Mouse (Mus musculus) urinary bladder, adult 2 months (tissue): ENCODE measurements around the gene Zfp764. TPM values are rescaled to one million over a fixed set of nuclear protein-coding genes. Genes with fewer than 3 reads are reported as not detected.
"Not testable (repeated sequence)": the region's sequence is repeated elsewhere in the genome, so short reads cannot be mapped to it uniquely, and the experiment has no call there.

Source experiments
- DNase-seq: peaks from one replicate; pipeline ENCODE4 v3.0.0; 2022; ENCODE audit warnings: low spot score
- polyA plus RNA-seq: library from polyadenylated mRNA; depleted of rRNA; stranded (reverse); fragments of >200 nt; gene quantifications from 2 replicates; pipeline ENCODE4 v1.2.3, GENCODE M21; 2012; rRNA removed

Zfp764 gene
- 7.8 and 9.7 TPM in 2 replicates for polyA plus RNA-seq

GRCm38 (mm10) chr7:127406002-127406987 lies at the start of gene Zfp764:
Gene Zfp764, minus strand, starts transcription at chr7:127406822.
- DNase-seq: peak; percentile 61

DNA sequence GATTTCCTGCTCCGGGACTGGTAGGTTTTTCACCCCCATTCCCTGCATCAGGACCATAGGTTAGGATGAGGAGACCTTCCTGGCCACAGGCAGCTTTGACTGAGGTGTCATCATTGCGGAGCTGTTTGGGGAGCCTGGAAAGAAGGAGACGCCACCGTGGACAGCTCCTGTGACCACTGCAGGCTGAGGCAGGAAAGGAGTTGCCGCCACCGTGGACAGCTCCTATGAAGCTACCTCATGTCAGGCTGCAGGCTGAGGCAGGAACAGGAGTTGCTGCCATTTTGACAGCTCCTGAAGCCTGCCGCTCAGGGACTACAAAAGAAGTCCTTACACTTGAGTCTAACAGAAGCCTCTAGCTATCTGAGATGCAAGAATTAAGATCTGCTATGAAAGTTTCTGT lies 48.3 kb upstream of the Zfp764 start:
- DNase-seq: no peak

GRCm38 (mm10) chr7:127453056-127453455 lies 46.4 kb upstream of the Zfp764 start:
- no peak for DNase-seq

DNA sequence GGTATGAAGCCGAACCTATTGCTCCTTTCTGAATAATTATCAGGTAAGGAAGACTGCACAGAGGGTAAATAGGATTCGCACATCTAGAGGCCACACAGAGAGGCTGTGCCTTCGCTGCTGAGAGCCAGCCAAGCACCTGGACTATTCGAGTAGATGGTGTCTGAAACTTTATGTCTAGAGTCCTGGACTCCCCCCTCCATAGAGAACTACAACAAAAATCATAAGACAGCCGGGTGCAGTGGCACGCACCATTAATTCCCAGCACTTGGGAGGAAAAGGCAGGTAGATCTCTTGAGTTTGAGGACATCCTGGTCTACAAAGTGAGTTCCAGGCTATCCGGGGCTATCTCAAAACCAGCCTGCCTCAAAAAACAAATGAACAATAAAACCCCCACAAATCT lies 43.3 kb upstream of the Zfp764 start:
- DNase-seq: no peak

DNA sequence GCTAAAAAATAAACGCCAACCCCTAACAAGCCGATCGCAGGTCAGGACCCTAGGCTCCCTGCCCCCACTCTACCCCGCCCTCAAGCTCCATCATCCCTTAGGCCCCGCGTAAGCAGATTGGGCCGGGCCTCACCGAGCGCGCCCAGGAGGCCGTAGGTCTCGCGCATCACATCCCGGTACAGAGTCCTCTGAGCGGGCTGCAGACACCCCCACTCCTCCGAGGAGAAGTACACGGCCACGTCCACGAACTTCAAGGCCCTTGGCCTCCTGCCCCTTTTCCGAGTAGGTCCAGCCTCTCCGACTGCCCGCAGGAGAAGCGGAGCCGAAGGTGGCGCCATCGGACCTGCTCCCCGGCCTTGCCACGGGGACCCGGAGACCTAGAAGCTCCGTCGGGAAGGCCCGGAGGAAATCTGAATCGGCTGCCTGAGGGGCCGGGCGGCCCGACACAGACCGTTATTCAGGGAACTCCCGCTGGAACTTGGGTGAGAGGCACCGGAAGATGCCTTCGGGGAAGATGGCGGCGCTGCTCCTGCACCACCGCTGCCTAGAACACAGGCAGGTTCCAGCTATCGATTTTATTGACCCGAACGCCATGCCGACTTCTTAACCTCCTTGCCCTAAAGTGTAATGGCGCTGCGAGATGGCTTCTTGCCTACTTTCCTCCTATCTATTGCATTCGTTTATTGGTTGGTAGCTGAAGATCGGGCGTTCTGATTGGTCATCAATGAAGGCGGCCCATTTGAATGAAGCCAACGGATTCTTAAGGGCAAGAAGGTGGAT lies 42.1 kb upstream of the Zfp764 start, which contains the start of gene Zfp689:
Gene Zfp689, minus strand, starts transcription at position 638 of the 780 bp plus-strand sequence.
- DNase-seq: peak; percentile 76

GRCm38 (mm10) chr7:127443976-127444375 lies 37.4 kb upstream of the Zfp764 start:
- no peak for DNase-seq

- no peak for DNase-seq
Observed at GRCm38 (mm10) chr7:127437724-127438123, 31.1 kb upstream of the Zfp764 start.

DNA sequence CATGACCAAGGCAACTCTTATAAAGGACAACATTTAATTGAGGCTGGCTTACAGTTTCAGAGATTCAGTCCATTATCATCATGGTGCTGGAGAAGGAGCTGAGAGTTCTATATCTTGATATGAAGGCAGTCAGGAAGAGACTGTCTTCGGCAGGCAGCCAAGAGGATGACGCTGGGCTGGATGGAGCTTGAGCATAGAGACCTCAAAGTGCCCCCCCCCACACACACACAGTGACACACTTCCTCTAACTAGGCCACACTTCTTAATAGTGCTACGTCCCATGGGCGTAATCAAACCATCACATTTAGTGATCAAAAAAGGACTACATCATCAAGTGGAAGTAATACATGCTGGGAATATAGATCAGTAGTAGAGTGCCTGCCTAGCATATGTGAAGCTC lies 28.6 kb upstream of the Zfp764 start:
- no peak for DNase-seq

- DNase-seq: no peak
Observed at GRCm38 (mm10) chr7:127426354-127426753, 19.7 kb upstream of the Zfp764 start.

DNA sequence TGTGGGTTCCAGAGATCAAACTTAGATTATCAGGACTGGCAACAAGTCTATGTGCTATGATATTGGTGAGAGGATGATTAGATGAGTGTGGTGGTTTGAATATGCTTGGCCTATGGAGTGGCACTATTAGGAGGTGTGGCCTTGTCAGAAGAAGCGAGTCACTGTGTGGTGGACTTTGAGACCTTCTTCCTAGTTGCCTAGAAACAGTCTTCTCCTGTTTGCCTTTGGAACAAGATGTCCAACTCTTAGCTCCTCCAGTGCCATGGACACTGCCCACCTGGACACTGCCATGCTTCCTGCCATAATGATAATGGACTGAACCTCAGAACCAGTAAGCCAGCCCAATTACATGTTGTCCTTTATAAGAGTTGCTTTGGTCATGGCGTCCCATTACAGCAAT lies 19.3 kb upstream of the Zfp764 start:
- DNase-seq: no peak

- DNase-seq: no peak
Observed at GRCm38 (mm10) chr7:127425291-127425690, 18.7 kb upstream of the Zfp764 start.

- no peak for DNase-seq
Observed at GRCm38 (mm10) chr7:127422247-127422646, 15.6 kb upstream of the Zfp764 start.

DNA sequence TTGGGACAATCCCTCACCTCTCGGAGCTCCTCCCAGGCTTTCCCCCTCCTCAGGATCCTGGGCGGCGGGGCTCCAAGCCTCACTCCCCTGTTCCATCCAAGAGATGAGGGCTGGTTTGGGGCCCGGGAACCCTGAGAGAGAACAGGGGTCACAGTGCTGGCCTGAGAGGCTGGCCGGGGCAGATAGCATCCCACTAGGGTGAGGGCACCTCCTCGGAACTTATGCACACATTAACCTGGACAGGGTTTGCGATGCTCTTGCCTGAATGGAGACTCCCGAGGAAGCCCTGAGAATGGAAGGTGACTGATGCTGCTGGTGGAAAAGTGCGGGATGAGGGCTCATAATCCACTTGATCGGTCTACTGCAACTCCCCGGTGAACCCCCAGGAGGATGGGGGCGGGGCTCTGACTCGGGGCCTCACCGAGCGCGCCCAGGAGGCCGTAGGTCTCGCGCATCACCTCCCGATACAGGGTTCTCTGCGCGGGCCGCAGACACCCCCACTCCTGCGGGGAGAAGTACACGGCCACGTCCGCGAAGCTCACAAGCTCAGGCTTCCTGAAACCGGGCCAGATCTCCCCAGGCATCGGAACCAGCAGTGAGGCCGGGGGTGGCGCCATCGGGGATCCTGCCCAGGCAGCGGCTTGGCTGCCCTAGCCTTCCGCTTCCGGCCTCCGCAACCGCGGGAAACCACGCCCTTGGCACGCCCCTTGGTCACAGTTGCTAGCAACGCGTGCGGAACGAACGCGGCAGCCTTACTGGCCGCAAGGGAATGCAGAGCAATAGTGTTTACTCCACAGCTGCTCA lies 15.0 kb upstream of the Zfp764 start, which contains the start of gene Zfp688:
Gene Zfp688, minus strand, starts transcription at position 681 of the 804 bp plus-strand sequence.
- DNase-seq: peak; percentile 90

GRCm38 (mm10) chr7:127411418-127411817 lies 4.8 kb upstream of the Zfp764 start:
- DNase-seq: no peak

DNA sequence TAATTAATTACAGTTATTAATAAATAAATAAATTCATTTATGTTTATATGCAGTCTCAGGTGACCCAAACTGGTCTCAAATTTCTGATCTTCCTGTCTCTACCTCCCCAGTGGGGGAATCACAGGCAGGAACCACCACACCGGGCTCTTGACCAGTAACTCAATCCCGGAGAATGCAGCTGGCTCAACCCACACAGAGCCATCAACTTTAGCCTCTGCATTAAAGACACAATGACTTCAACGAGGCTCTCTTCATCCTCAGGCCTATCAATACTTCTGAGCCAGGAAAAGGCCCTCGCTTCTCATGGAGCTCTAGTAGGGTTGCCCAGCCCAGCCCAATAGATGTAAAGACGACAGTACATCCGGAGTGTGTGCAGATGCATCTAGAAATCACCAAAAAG lies 2.5 kb downstream of the Zfp764 start:
- DNase-seq: not testable (repeated sequence)

GRCm38 (mm10) chr7:127402980-127403379 lies 3.6 kb downstream of the Zfp764 start:
- DNase-seq: no peak

DNA sequence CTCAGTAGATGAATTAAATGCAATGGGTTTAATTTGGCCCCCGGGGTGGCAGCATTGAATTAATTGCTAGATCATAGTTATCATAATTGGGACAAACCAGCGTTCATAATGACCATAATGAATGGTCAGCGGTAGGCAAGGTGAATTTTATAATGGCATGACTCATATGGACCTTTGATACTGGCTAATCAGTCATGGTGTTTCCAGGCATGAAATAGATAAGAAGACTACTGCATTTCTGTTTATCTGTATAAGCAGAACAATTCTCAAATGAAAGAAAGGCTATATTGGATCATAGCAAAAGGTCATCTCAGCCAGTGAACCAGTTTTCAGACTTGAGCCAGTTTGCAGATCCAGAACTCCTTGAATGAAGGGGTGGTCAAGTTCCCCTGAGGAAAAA lies 6.3 kb downstream of the Zfp764 start:
- DNase-seq: no peak

GRCm38 (mm10) chr7:127393944-127394333 lies 12.7 kb downstream of the Zfp764 start:
- DNase-seq: no peak

GRCm38 (mm10) chr7:127393157-127393943 lies 13.3 kb downstream of the Zfp764 start, which contains the start of gene E430018J23Rik:
Gene E430018J23Rik, minus strand, starts transcription at chr7:127393629.
- peak; percentile 70 for DNase-seq

- no peak for DNase-seq
Observed at GRCm38 (mm10) chr7:127392251-127392824, 14.3 kb downstream of the Zfp764 start.
